Mouse (Mus musculus): ENCODE data around the gene Traf1.

Gene Traf1

DNA sequence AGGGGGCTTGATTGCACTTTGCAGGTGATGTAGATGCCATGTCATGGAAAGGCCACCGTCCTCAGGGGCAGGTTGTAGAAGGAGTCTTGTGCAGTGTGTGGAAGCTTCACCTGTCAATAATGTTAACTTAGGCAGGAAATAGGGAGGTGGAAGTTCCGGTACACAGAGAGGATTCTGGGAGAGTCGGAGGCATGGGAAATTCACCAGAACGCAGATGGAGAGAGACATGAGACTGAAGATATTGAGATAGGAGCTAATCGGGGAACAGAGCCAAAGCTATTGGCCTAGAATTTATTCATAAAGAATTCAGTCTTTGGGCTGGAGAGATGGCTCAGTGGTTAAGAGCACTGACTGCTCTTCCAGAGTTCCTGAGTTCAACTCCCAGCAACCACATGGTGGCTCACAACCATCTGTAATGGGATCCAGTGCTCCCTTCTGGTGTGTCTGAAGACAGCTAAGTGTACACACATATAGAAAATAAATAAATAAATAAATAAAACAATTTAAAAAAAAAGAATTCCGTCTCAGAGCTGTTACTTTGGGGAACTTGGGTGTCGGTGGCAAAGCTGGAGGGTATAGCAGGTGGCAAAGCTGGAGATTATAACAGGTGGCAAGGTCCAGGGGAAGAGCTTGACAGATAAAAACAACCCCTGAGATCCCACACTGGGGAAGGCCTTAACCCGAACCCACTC, 4.8 kb upstream of the Traf1 start:
- DNase-seq (ENCODE audit: low read depth, low spot score), result no peak

DNA sequence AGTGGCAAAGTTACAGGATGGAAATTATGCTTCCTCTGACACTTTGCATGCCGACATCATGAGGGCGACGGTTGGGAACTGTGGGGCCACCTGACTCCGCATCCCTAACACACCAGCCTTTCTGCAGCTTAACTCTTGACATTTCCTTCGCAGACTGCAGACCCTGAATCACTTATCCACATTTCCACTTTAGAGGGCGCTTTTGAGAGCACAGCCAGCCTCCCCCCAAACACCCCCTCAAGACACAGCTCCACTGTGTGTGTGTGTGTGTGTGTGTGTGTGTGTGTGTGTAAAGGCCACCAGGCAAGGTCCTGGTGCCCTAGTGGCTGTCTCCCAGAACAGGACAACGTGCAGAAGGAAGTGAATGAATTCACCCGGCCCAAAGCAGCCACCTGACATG, 4.2 kb upstream of the Traf1 start:
- DNase-seq (ENCODE audit: low read depth, low spot score), result no peak

DNA sequence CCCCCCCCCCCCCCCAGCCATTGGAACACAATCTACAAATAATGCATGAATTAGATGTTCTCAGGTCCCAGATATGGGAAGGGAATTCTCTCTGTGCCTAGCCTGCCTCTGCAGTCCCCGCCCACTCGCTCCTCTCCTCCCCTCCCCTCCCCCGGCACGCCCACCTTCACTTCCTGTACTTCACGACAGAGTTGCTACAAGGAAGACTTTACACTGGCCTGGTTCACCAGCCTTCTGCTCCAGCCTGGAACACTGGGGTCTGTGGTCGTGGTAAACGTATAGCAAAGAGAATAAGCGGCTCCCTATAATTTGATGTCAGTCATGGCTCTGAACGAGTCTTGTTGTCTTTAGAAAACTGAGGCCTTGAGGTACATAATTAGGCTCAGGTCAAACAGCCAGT, 3.7 kb upstream of the Traf1 start:
- no peak for DNase-seq (ENCODE audit: low read depth, low spot score)

DNA sequence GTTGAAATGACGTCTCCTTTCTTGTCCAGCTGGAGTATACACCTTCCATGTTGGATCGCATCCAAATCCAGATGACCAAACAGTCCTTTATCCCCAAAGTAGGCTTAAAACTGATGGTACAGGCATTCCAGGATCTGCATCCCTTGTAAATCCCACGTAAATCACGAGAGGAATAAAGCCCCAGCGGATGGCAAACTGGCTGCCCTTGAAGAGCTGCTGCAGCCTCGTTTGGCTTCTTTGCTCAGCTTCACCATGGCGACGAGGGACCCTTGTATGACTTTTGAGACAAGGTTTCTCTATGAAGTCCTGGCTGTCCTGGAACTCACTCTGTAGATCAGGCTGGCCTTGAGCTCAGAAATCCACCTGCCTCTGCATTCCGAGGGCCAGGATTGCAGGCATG, 3.1 kb upstream of the Traf1 start:
- DNase-seq (ENCODE audit: low read depth, low spot score), result no peak

DNA sequence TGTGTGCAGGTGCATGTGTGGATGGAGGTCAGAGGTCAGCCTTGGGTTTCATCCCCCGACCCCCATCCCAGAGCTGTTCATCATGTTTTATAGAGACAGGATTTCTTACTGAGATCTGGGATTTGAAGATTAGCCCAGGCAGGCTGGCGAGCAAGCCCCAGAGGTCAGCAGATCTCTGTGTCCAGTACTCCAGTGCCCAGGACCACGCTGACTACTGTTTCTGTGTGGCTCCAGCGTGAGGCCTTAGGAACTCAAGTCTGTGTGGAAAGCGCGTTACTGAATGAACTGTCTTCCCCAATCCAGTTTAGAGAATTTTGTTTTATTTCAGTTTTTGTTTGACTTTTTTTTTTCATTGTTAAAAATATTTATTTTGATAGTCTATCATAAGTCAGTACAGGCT, 2.7 kb upstream of the Traf1 start:
- no peak for DNase-seq (ENCODE audit: low read depth, low spot score)

DNA sequence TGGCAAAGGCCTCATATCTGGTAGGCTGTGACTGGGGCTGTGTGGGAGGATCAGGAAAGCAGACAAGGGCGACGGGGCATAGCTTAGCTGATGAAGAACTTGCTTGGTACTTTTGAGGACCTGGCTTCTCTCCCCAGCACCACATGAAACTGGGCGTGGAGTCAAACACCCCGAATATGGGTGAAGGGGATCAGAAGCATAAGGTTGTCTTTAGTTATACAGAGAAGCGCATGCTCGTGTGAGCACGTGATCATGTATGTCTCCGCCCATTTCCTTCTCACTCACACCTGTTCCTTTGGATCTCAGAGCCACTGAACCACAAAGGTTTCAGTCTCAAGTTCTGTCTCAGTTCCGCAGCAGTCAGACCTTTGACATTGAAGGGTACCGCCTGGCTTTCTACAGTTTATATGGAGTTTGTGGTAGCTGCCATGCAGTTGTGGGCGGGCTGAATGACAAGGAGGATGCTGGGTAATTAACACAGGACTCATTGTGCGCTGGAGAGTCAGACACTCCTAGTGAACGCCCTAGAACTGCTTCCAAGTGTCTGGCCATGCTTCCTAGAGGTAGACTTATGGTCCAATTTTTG, 1.9 kb upstream of the Traf1 start:
- peak; percentile 42 for DNase-seq (ENCODE audit: low read depth, low spot score)

DNA sequence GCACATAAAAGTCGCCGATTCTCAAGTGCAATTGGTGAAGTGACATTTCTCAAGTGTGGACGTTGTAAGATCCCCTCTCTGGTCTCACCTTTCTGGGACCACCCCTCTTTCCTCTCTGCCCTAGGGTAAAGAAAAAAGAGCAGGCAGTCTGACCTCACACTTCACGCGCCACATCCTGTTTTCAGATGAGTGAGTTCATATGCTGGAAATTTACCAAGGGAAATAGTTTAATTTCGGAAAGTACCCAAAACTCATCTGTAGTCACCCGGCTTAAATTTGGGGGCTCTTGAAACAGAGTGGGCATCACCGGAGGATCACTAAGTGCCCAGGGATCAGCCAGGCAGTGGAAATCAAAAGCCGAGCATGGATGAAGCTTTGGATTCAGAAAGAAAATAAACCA, 1.3 kb upstream of the Traf1 start:
- DNase-seq (ENCODE audit: low read depth, low spot score), result no peak

DNA sequence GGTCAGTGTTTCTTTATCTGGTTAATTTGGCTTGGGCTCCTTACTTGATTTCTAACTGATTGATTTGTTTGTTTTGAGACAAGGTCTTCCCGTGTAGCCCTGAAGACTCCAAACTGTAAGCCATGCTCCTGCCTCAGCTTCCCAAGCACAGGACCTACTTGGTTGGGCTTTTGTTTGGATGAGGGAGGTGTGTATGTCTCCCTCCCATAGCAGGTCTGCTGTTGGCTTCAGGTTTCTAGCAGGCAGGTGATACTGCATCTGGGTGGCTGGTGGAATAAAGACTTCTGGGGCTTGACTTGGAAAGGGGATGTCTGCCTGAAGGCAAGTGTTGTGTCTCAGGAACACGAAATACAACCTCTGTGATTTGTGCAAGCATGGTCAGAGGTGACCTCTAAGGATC, 639 bp upstream of the Traf1 start:
- no peak for DNase-seq (ENCODE audit: low read depth, low spot score)

DNA sequence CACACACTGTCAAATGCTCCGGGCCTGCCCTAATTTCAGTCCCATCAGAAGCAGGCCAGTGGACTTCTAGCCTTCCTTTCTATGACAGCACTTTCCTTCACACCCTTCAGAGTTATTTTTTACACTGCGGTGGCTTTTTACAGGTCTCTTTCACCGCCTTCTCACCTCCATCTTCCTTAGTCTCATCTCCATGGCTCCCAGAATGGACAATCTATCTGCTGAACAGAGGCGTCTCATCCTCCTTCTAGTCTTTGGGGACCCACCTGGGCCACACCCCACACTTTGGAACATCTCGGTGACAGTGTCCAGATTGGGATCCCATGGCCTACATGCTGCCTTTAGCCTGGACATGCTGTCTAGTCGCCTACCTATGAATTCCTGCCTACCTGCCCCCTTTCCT, 606 bp downstream of the Traf1 start:
- no peak for DNase-seq (ENCODE audit: low read depth, low spot score)

DNA sequence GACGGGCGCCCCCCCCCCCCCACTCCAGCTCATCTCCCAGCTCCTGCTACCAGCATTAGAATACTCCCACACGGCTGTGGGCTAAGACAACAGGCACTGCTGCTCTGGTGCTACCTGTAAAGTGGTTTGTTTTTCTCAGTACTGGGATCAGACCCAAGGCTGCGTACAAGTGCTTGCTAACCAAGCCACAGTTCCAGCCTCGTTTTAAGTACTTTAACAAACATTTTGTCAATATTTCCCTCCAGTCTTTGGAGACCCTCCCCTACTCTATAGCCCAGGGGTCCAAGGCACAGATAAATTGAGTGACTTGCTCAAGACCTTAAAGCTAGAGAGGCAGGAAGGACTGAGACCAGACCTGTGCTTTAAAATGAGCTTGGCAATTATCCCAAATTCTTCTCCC, 1.1 kb downstream of the Traf1 start:
- no peak for DNase-seq (ENCODE audit: low read depth, low spot score)

DNA sequence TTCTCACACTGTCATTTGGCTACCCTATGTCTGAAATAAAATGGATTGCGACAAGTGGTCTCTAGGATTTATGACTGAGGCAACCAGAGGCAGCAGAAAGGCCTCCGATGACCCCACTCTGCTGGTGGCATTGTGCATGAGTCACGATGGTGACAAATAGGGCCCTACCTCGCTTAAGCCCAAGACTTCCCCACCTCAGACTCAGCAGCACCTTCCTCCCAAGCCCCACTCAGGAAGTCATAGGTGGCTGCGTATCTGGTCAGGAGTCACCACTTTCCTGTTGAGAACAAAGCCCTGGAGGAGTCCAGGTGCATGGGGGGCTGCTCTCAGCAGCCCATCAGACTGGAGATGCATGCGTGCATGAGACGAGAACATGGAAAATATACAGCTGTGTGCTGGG, 3.0 kb downstream of the Traf1 start:
- no peak for DNase-seq (ENCODE audit: low read depth, low spot score)

DNA sequence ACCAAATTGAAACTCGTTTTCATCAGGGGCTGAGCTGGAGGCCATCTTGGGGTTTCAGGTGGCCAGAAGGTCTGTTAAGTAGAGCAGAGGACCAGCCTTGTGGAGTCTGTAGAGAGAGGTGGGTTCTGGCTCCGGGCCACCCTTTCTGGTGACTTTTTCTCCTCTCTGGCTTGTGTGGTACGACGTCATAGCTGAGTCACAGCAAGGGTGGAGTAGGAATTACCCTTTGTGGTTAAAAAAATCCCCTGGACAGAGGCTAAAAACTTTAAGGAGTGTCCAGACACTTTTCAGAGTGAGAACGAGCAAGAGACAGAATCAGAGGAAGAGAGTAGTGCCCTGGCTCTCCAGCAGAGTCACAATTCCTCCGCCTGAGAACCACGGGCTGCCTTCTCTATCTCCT, 3.5 kb downstream of the Traf1 start:
- no peak for DNase-seq (ENCODE audit: low read depth, low spot score)

DNA sequence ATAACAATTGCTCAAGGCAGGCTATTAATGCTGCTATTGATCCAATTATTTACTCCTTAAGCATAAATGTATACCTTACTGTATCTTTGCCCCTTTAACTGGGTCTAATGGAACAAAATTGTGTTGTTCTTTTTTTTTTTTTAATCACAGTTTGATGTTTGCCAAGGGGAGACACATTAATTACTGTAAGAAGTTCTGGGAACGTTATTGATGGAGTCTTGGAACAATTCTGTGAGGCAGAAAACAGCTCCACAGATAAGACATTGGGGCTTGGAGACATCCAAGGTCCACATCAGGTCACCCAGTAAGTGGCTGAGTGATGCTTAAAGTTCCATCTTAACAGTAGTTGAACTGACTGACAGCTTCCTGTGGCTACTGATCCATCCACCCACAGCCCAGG, 4.2 kb downstream of the Traf1 start:
- no peak for DNase-seq (ENCODE audit: low read depth, low spot score)

DNA sequence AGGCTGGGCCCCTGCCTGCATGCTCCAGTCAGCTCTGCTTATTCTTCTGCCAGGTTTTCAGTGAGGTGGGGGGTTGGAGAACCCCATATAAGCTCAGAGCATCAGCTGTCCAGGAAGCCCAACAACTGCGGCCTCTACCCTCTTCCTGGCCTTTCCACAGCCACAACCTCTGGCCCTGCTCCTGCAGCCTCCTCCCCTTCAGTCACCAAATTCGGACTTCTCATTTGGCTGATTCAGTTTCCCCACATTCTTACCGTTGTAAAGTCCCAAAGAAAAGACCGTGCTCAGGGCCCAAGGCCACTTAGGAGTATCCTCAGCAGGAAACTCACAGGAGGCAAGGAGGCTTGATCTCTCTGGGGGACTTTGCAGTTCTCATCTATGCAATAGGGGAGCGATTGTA, 4.6 kb downstream of the Traf1 start:
- DNase-seq (ENCODE audit: low read depth, low spot score), result no peak

DNA sequence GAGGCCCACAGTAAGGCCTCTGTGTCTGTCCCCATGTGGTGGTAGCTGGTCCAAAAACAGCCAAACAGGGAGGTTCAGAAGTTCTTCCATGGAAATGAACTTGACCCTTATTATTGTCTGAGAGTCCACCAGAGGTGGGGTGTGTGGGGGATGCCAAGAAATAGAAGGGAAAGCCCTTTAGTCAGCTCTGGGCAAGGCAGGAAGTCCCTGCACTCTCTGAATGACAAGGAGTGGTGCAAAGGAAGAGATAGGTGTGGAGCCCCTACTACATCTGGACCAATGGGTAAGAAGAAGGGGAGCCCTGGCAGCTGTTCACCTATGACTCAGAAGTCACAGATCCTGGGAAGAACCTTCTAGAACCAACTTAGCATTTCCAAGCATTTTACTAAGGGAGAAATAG, 7.2 kb downstream of the Traf1 start:
- DNase-seq (ENCODE audit: low read depth, low spot score), result no peak

DNA sequence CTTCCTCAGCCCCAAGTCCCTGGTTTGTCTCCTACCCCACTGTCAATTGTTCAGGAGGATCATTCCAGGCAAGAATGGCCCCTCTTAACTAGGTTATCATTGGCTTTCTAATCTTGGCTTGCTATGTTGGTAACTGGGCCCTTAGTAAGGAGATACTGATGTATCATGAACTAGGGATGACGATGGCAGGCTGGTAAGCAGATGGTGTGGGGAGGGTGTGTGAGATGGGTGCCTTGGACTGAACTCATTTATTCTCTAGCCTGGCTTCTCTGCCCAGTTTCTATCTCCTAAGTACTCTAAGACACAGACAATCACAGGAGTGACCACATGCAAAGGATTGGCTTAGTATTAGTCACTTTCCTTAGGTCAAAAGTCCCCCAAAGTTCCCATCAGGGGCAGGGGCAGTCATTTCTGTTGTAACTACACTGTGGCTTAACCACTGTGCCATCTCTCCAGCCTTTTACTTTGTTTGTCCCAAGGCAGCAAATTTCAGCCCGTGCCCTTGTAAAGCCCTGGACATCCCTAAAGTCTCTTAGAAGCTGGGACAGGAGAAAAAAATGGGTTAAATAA, 7.9 kb downstream of the Traf1 start:
- no peak for DNase-seq (ENCODE audit: low read depth, low spot score)

DNA sequence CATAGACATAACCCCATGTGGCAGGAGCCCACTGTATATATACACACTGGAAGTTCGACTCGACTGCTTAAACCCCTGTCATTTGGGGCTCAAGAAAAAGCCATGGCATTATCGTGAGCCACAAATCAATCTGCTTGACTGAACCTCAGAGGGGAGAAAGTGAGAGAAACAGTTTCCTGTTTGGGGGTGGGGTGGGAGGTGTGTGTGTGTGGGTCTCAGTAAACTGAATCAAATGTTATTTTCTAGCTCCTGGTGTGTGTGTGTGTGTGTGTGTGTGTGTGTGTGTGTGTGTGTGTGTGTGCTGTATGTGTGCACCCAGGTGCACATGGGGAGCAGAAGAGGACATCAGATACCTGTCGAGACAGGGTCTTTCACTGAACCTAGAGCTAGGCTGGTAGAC, 8.6 kb downstream of the Traf1 start:
- DNase-seq (ENCODE audit: low read depth, low spot score), result no peak

DNA sequence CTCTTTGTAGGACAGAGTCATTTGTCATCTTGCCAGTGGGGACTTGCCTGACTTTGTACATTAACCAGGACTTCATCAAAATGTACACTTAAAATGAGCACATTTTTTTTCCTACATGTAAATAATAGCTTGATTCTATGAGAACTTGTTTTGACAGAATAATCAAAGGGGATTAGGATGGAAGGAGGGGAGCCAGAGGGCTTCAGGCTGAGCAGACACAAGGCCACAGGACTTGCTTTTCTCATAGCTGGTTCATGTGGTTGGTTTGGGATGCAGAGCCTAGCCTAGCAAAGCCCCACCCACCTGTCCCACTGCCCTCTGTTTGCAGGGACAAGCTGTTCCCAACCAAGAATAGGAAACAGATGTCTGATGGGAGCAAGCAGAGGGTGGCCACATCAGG, 10.1 kb downstream of the Traf1 start:
- DNase-seq (ENCODE audit: low read depth, low spot score), result no peak

DNA sequence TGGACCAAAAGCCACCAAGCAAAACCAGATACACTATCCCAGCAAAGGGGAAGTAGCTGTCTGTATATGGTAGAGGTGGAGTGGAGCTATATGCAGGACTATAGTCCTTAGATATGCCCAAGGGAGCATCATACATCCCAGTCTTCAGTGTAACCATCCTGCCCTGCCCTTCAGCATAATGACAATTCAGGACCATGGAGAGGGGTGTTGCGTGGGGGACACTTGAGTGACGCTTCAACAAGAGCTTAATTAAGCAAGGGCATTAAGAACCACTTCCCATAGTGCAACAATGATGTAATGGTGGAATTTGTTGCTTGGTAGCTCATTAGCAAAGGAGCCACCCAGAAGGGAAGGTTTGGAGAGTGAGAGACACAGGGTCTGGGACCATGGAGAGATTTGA, 12.9 kb downstream of the Traf1 start:
- no peak for DNase-seq (ENCODE audit: low read depth, low spot score)

DNA sequence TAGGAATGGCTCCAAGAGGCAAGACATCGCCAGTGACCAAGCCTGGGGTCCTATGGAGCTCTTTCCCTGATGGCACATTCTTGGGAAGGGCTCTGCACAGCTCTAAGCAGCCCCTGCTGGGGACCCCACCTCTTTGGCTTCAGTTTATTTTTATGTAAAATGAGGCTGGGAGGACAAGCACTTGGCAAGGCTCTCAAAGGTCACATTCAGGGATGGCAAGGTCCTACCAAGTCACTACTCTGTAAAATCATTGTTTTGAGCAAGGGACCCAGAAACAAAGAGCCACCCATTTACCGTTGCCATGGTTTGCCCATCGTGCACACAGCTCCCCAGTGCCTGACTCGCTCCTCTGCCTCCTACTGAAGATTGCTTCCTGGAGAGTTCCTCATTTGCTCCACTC, 15.5 kb downstream of the Traf1 start:
- no peak for DNase-seq (ENCODE audit: low read depth, low spot score)

DNA sequence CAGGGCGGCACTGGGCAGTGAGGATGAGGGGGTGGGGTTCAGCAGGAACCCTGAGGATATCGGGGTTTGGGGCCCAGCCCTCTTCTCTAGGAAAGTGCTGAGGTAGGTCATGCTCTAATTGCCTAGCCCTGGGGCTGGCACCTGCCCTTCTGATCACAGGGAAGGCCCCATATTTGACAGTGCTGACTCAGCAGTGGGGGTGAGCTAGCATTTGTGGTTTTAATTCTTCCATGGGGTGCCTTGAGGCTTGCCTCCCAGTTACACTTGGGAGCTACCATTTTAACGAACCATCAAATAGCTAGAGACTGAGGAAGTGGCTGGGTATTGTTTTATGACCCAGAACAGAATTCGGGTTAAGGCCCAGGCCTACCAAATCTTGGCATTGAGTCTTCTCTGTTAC, 16.0 kb downstream of the Traf1 start:
- DNase-seq (ENCODE audit: low read depth, low spot score), result no peak

DNA sequence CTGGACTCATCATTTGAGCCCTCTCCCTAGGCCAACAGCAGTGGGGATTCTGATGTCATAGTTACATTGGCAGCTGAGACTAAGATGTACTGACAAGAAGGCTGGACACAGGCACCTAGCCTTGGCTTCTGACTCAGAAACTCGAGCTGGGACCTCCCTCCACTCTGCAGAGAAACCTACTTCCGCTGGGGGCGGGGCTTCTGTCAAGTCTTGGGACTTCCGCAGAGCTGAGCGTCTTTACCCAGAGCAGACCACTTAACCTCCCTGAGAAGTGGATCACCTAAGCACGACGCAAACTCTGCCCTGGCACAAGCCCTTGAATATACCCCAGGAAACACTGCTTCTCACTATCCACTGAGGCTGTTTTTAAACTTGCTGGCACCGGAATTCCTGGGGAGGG, 16.8 kb downstream of the Traf1 start:
- DNase-seq (ENCODE audit: low read depth, low spot score), result peak; percentile 33

DNA sequence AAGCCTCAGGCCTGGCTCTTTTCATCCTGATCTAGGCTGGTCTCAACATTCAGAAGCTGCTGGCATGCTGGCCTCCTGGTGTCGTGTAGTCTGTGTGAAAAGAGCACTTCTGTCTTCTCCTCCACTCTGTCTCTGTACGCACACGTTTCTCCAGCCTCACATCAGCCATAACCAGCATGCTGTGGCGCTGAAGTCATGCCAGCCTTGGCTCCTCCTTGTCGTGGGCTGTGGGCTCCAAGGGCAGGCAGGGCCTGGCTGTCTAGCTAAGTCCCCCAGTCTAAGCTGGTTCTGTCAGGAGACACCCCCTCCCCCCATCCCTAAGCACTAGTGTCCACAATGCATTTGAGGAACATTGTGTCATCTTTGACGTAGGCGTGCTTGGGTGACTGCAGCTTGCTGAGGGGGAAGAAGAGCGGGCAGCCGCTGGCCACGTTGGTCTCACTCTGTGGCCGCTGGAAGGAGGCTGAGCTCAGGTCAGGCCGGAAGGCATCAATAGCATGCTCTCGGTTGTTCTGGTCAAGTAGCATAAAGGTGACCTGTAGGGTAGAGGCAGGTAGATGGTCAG, 17.9 kb downstream of the Traf1 start:
- DNase-seq (ENCODE audit: low read depth, low spot score), result no peak

Data from skeletal muscle tissue, adult 2 months (tissue).